Mouse (Mus musculus) left cerebral cortex, postnatal 14 days (tissue): ENCODE data around the gene Tmem163. TPM values are rescaled to one million over a fixed set of nuclear protein-coding genes. Genes with fewer than 3 reads are reported as not detected.

ENCODE experiments used
- DNase-seq, 2 experiments: peaks; one replicate each; pipeline ENCODE4 v3.0.0; 2021 to 2022; ENCODE audit warnings: low spot score in 2 of 2, mixed read lengths in 1 of 2
- intact Hi-C: fragments of 180-260 bp; cut with DNase I; formaldehyde crosslinking; loops from one replicate; pipeline ENCODE4 v1.15.1; 2025
- total RNA-seq, 2 experiments: library from RNA; stranded (reverse); gene quantifications; 2 replicates each; pipeline ENCODE4 v1.2.3; 2021

The Tmem163 gene
- total RNA-seq, 2 experiments from 2014 or later = 34.3 to 37.5 TPM

- intact Hi-C loops = no loop called here
- DNase-seq = no peak
Observed at GRCm38 (mm10) chr1:127513664-127514063, 165.7 kb downstream of the Tmem163 start.

GRCm38 (mm10) chr1:127513140-127513539 is 166.2 kb downstream of the Tmem163 start:
- DNase-seq = no peak
- intact Hi-C loops = no loop called here

GRCm38 (mm10) chr1:127512709-127513108 is 166.6 kb downstream of the Tmem163 start:
- no peak for DNase-seq
- intact Hi-C loops = no loop called here

- intact Hi-C loops = no loop called here
- DNase-seq = no peak
Observed at GRCm38 (mm10) chr1:127511362-127511761, 168.0 kb downstream of the Tmem163 start.

GRCm38 (mm10) chr1:127508921-127509320 is 170.4 kb downstream of the Tmem163 start:
- intact Hi-C loops = no loop called here
- DNase-seq = no peak

GRCm38 (mm10) chr1:127508067-127508739 is 171.1 kb downstream of the Tmem163 start:
- intact Hi-C loops = no loop called here
- no peak for DNase-seq

GRCm38 (mm10) chr1:127507042-127507650 is 172.2 kb downstream of the Tmem163 start:
- intact Hi-C loops = no loop called here
- DNase-seq = no peak

- no peak for DNase-seq
- intact Hi-C loops = loop anchor here (1.0 to 2.0 kb wide), 2 partner anchors 177 to 264 kb away; no protein-coding TSS in a partner anchor
Observed at GRCm38 (mm10) chr1:127500701-127501100, 178.6 kb downstream of the Tmem163 start.

- intact Hi-C loops = loop anchor here (1.0 to 2.0 kb wide), 2 partner anchors 177 to 265 kb away; no protein-coding TSS in a partner anchor
- peak; percentile 83 to 92 for DNase-seq
Observed at GRCm38 (mm10) chr1:127500219-127500618, 179.1 kb downstream of the Tmem163 start.

GRCm38 (mm10) chr1:127498746-127499145 is 180.6 kb downstream of the Tmem163 start:
- intact Hi-C loops = loop anchor here (10.0 kb wide), 1 partner anchor 416 kb away; no protein-coding TSS in a partner anchor
- DNase-seq = no peak

GRCm38 (mm10) chr1:127496737-127497543 is 182.4 kb downstream of the Tmem163 start:
- intact Hi-C loops = loop anchor here (10.0 kb wide), 1 partner anchor 418 kb away; no protein-coding TSS in a partner anchor
- peak in 1 of 2 experiments; percentile 54 for DNase-seq

GRCm38 (mm10) chr1:127487161-127487560 is 192.2 kb downstream of the Tmem163 start:
- intact Hi-C loops = no loop called here
- peak; percentile 44 to 50 for DNase-seq

GRCm38 (mm10) chr1:127484826-127485225 is 194.5 kb downstream of the Tmem163 start:
- peak; percentile 69 to 73 for DNase-seq
- intact Hi-C loops = no loop called here

- peak in 1 of 2 experiments; percentile 66 for DNase-seq
- intact Hi-C loops = no loop called here
Observed at GRCm38 (mm10) chr1:127484188-127484587, 195.2 kb downstream of the Tmem163 start.

- DNase-seq = no peak
- intact Hi-C loops = no loop called here
Observed at GRCm38 (mm10) chr1:127482911-127483310, 196.4 kb downstream of the Tmem163 start.

GRCm38 (mm10) chr1:127475756-127476155 is 203.6 kb downstream of the Tmem163 start:
- no peak for DNase-seq
- intact Hi-C loops = loop anchor here (5.0 kb wide), 1 partner anchor 458 kb away; no protein-coding TSS in a partner anchor

- DNase-seq = no peak
- intact Hi-C loops = no loop called here
Observed at GRCm38 (mm10) chr1:127470175-127470574, 209.2 kb downstream of the Tmem163 start.

- intact Hi-C loops = no loop called here
Observed at GRCm38 (mm10) chr1:127467238-127467637, 212.1 kb downstream of the Tmem163 start.

GRCm38 (mm10) chr1:127465292-127465691 is 214.1 kb downstream of the Tmem163 start:
- intact Hi-C loops = no loop called here
- DNase-seq = no peak

More at GRCm38 (mm10) chr1:127467238-127467637, 212.1 kb downstream of the Tmem163 start:
- no peak for DNase-seq

GRCm38 (mm10) chr1:127464041-127464440 is 215.3 kb downstream of the Tmem163 start:
- DNase-seq = no peak
- intact Hi-C loops = no loop called here
